22 mouse cellular contexts compared by ENCODE assay signal in the genomic region with DNA sequence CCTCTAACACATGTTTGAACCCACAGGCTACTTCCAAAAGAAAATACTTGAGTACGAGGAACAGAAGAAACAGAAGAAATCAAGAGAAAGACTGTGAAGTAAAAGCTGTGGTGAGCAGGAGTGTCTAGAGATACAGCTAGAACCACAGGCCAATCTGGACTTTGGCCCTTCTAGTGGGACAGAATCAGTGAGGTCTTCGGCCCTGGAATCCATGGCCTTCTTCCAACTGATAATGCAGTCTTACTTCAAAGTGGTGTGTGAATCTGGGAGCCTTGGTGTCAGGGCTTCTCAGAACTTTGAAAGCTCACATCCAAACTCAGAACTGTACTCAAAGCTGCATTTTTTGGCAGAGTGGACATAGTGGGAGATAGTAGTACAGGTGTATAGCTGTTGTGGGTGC. TPM values are rescaled to one million over a fixed set of nuclear protein-coding genes. Genes with fewer than 3 reads are reported as not detected.
DNase-seq lines count a peak whose midpoint lies in the region; ATAC-seq and TF ChIP-seq lines count a peak whose summit lies in the region.
"Had no signal": no experiment of that assay in that cellular context is flagged by ENCODE, and none has a peak within 500 bp of the region (broad histone marks: within the 10 kb centered on the region; RNA-seq: fewer than 3 reads in every experiment).

No protein-coding gene starts in this region.

- H3K4me2 ChIP-seq in intestine, postnatal 0 days (replicated peaks; ENCODE audit: low read depth), result no peak overlapping the region
- H3K4me2 ChIP-seq in intestine, embryonic 16.5 days (ENCODE audit: low read depth, low read length), result no peak overlapping the region
- H3K4me2 ChIP-seq in liver, embryonic 11.5 days, result no peak overlapping the region
- H3K4me2 ChIP-seq: embryonic facial prominence, embryonic 13.5 days; embryonic facial prominence, embryonic 15.5 days; forebrain, embryonic 12.5 days had no signal

- no peak for TF ChIP-seq CTCF in intestine, postnatal 0 days (IDR thresholded peaks at IDR 0.05; ENCODE audit: low read depth)

- peak overlapping the region; percentile 60 for H3K27ac ChIP-seq in intestine, postnatal 0 days (ENCODE audit: low read depth, low read length)
- H3K27ac ChIP-seq in intestine, embryonic 16.5 days (ENCODE audit: low read length), result no peak overlapping the region
- H3K27ac ChIP-seq in liver, embryonic 11.5 days (ENCODE audit: low read depth, low read length), result 0 out of 2 replicates have a peak overlapping the region, but pooled peaks have one; percentile 19
- H3K27ac ChIP-seq: embryonic facial prominence, embryonic 13.5 days; embryonic facial prominence, embryonic 15.5 days; forebrain, embryonic 10.5 days; forebrain, embryonic 12.5 days had no signal

- H3K4me3 ChIP-seq in intestine, postnatal 0 days (ENCODE audit: low read depth, low read length), result no peak overlapping the region
- no peak overlapping the region for H3K4me3 ChIP-seq in intestine, embryonic 16.5 days (ENCODE audit: low read length)
- no peak overlapping the region for H3K4me3 ChIP-seq in liver, embryonic 11.5 days (ENCODE audit: low read depth, low read length)
- H3K4me3 ChIP-seq: embryonic facial prominence, embryonic 13.5 days; embryonic facial prominence, embryonic 15.5 days; erythroblast, embryonic 14.5 days; forebrain, embryonic 10.5 days; forebrain, embryonic 12.5 days had no signal

- DNase-seq in liver, embryonic 11.5 days (ENCODE audit: low spot score), result no peak
- DNase-seq in liver, result no peak
- DNase-seq in yolk sac, embryonic 10.5 days (ENCODE audit: low spot score), result peak; percentile 33
- no peak for DNase-seq in left cerebral cortex, adult 18-20 months (ENCODE audit: low spot score in 2 of 2)
- DNase-seq: adrenal gland, adult 2 months; adrenal gland, postnatal 10 days; adrenal gland, postnatal 25 days; cerebellum, adult 11 months; cerebellum, adult 18-20 months; cerebellum, adult 8-10 months; cerebellum, adult 9-11 months; cerebellum, postnatal 14 days; cerebellum, postnatal 36 days; embryo, embryonic 11 days had no signal

- no peaks in the 10 kb centered on the region for H3K9me3 ChIP-seq in intestine, postnatal 0 days (ENCODE audit: control insufficient read depth)
- H3K9me3 ChIP-seq in intestine, embryonic 16.5 days (ENCODE audit: control insufficient read depth, low read length), result no peaks in the 10 kb centered on the region
- H3K9me3 ChIP-seq in liver, embryonic 11.5 days (ENCODE audit: control insufficient read depth, low read length), result no peaks in the 10 kb centered on the region
- H3K9me3 ChIP-seq: embryonic facial prominence, embryonic 13.5 days; embryonic facial prominence, embryonic 15.5 days; forebrain, embryonic 10.5 days; forebrain, embryonic 12.5 days had no signal

- peaks cover 29% of the 10 kb centered on the region for H3K36me3 ChIP-seq in intestine, postnatal 0 days (ENCODE audit: control insufficient read depth, insufficient read depth)
- no peaks in the 10 kb centered on the region for H3K36me3 ChIP-seq in intestine, embryonic 16.5 days (ENCODE audit: control insufficient read depth, insufficient read depth, low read length)
- peaks cover 4% of the 10 kb centered on the region; the same call in 1 of the 2 replicates for H3K36me3 ChIP-seq in liver, embryonic 11.5 days (ENCODE audit: control insufficient read depth, insufficient read depth, low read length)

- 62% methylated on average over 2 of the region's 2 CpGs for WGBS in intestine, postnatal 0 days
- WGBS in intestine, embryonic 16.5 days, result 81% methylated on average over 2 of the region's 2 CpGs
- 82% methylated on average over 2 of the region's 2 CpGs for WGBS in liver, embryonic 11.5 days

- no peaks in the 10 kb centered on the region for H3K27me3 ChIP-seq in intestine, postnatal 0 days (replicated peaks; ENCODE audit: control insufficient read depth, insufficient read depth, low read length)
- no peaks in the 10 kb centered on the region for H3K27me3 ChIP-seq in intestine, embryonic 16.5 days (replicated peaks; ENCODE audit: control insufficient read depth, insufficient read depth, low read length)
- H3K27me3 ChIP-seq in liver, embryonic 11.5 days (replicated peaks; ENCODE audit: control insufficient read depth, insufficient read depth, low read length), result no peaks in the 10 kb centered on the region
- H3K27me3 ChIP-seq: embryonic facial prominence, embryonic 13.5 days; embryonic facial prominence, embryonic 15.5 days; forebrain, embryonic 12.5 days had no signal

- H3K9ac ChIP-seq in intestine, postnatal 0 days (ENCODE audit: low read depth, low read length), result no peak overlapping the region
- no peak overlapping the region for H3K9ac ChIP-seq in intestine, embryonic 16.5 days (ENCODE audit: low read depth, low read length)
- no peak overlapping the region for H3K9ac ChIP-seq in liver, embryonic 11.5 days (ENCODE audit: low read depth, low read length)
- H3K9ac ChIP-seq: embryonic facial prominence, embryonic 13.5 days; embryonic facial prominence, embryonic 15.5 days; forebrain, embryonic 12.5 days had no signal

- ATAC-seq in intestine, postnatal 0 days, result 0 out of 2 replicates have a peak, but pooled peaks have one; percentile 29
- ATAC-seq in intestine, embryonic 16.5 days, result no peak
- no peak for ATAC-seq in liver, embryonic 11.5 days (replicated peaks; ENCODE audit: low FRiP score)
- ATAC-seq: forebrain, embryonic 14.5 days had no signal

- peaks cover 6% of the 10 kb centered on the region; the same call in 1 of the 2 replicates for H3K4me1 ChIP-seq in intestine, postnatal 0 days (replicated peaks; ENCODE audit: control insufficient read depth, insufficient read depth, low read length)
- H3K4me1 ChIP-seq in intestine, embryonic 16.5 days (ENCODE audit: control insufficient read depth, insufficient read depth, low read length), result no peaks in the 10 kb centered on the region
- peaks cover 21% of the 10 kb centered on the region for H3K4me1 ChIP-seq in liver, embryonic 11.5 days (replicated peaks; ENCODE audit: control insufficient read depth, insufficient read depth, low read length)
- H3K4me1 ChIP-seq: embryonic facial prominence, embryonic 13.5 days; embryonic facial prominence, embryonic 15.5 days; forebrain, embryonic 10.5 days; forebrain, embryonic 12.5 days had no signal

RNA-seq across cellular contexts. Expression of gene Dennd2d, which starts 18.3 kb away (rescaled TPM):
- polyA plus RNA-seq in intestine, postnatal 0 days (2015; fragmentation: Nextera tagmentation; extraction: Ambion mirVana), result 24.0 and 25.4 TPM in 2 replicates
- 30.4 and 30.5 TPM in 2 replicates for polyA plus RNA-seq in intestine, embryonic 16.5 days (2015; fragmentation: Nextera tagmentation; extraction: Ambion mirVana)
- 5.2 and 6.1 TPM in 2 replicates for polyA plus RNA-seq in liver, embryonic 11.5 days (2014; fragmentation: Nextera tagmentation; extraction: Ambion mirVana)
- total RNA-seq in left cerebral cortex, adult 18-20 months (2021), result under 1 TPM; 0.30 to 0.70 TPM

RNA-seq across cellular contexts. Expression of gene Dram2, which starts 47.1 kb away (rescaled TPM):
- 122 and 131 TPM in 2 replicates for polyA plus RNA-seq in intestine, postnatal 0 days (2015; fragmentation: Nextera tagmentation; extraction: Ambion mirVana)
- polyA plus RNA-seq in intestine, embryonic 16.5 days (2015; fragmentation: Nextera tagmentation; extraction: Ambion mirVana), result 121 and 133 TPM in 2 replicates
- 34.7 and 40.5 TPM in 2 replicates for polyA plus RNA-seq in liver, embryonic 11.5 days (2014; fragmentation: Nextera tagmentation; extraction: Ambion mirVana)
- total RNA-seq in left cerebral cortex, adult 18-20 months (2021), result 10 to 100 TPM; 30.2 to 34.8 TPM
- polyA plus RNA-seq: erythroblast, embryonic 14.5 days had no signal

RNA-seq across cellular contexts. Expression of gene Cept1, which starts 47.1 kb away (rescaled TPM):
- 67.9 and 71.3 TPM in 2 replicates for polyA plus RNA-seq in intestine, postnatal 0 days (2015; fragmentation: Nextera tagmentation; extraction: Ambion mirVana)
- polyA plus RNA-seq in intestine, embryonic 16.5 days (2015; fragmentation: Nextera tagmentation; extraction: Ambion mirVana), result 65.7 and 67.1 TPM in 2 replicates
- polyA plus RNA-seq in liver, embryonic 11.5 days (2014; fragmentation: Nextera tagmentation; extraction: Ambion mirVana), result 40.7 and 43.0 TPM in 2 replicates
- 10 to 100 TPM; 49.7 to 52.1 TPM for total RNA-seq in left cerebral cortex, adult 18-20 months (2021)
